Mouse (Mus musculus) spleen, adult 2 months (tissue): ENCODE results near the gene Nup107. TPM values are rescaled to one million over a fixed set of nuclear protein-coding genes. Genes with fewer than 3 reads are reported as not detected.

Experiments
- DNase-seq, 2 experiments: peaks; one replicate each; pipeline versions ENCODE4 v3.0.0 to v3.0.0-alpha.2; 2012 to 2021; ENCODE audit warnings: low spot score in 2 of 2, low read depth in 1 of 2
- H3K27ac ChIP-seq: fragments of 200-500 bp; 2 replicates; pipeline ENCODE4 v1.5.1; 2012; ENCODE audit warnings: low read length, inconsistent platforms; ENCODE audit not compliant: insufficient read depth
- H3K27me3 ChIP-seq: fragments of 200-500 bp; 2 replicates; pipeline ENCODE4 v1.6.1; 2012; ENCODE audit warnings: mild to moderate bottlenecking, moderate library complexity, low read length, inconsistent platforms; ENCODE audit not compliant: control insufficient read depth, insufficient read depth
- H3K36me3 ChIP-seq: fragments of 200-500 bp; 2 replicates; pipeline ENCODE4 v1.6.1; 2012; ENCODE audit warnings: mild to moderate bottlenecking, low read length, inconsistent platforms; ENCODE audit not compliant: control insufficient read depth, insufficient read depth
- H3K4me1 ChIP-seq: fragments of 200-500 bp; 2 replicates; pipeline ENCODE4 v1.6.1; 2011; ENCODE audit warnings: inconsistent platforms; ENCODE audit not compliant: control insufficient read depth, insufficient read depth, insufficient read length
- H3K4me3 ChIP-seq: fragments of 200-500 bp; 2 replicates; pipeline ENCODE4 v1.5.1; 2011; ENCODE audit warnings: mild to moderate bottlenecking, inconsistent platforms; ENCODE audit not compliant: insufficient read depth, insufficient read length; ENCODE audit errors: extremely low read depth
- CTCF ChIP-seq: fragments of 200-500 bp; IDR thresholded peaks from 2 replicates; pipeline ENCODE4 v1.5.1; 2011; ENCODE audit warnings: mild to moderate bottlenecking, inconsistent platforms; ENCODE audit not compliant: insufficient read depth, insufficient read length, insufficient replicate concordance; ENCODE audit errors: extremely low read depth
- POLR2A ChIP-seq: fragments of 200-500 bp; IDR thresholded peaks from 2 replicates; pipeline ENCODE4 v1.6.1; 2011; ENCODE audit warnings: low read depth, low read length, inconsistent platforms
- WGBS: fragments of 180-500 bp; shearing (Covaris S2); methylation state at CpG from one replicate; pipeline ENCODE4 v1.1.7; 2018; 5-methylcytosine and 5-hydroxymethylcytosine counted together
- polyA plus RNA-seq: library from polyadenylated mRNA; depleted of rRNA; stranded (reverse); fragments of >200 nt; gene quantifications from 2 replicates; pipeline ENCODE4 v1.2.3, GENCODE M21; 2012

Nup107 gene
- polyA plus RNA-seq, 1 experiment, result 5.8 TPM

DNA sequence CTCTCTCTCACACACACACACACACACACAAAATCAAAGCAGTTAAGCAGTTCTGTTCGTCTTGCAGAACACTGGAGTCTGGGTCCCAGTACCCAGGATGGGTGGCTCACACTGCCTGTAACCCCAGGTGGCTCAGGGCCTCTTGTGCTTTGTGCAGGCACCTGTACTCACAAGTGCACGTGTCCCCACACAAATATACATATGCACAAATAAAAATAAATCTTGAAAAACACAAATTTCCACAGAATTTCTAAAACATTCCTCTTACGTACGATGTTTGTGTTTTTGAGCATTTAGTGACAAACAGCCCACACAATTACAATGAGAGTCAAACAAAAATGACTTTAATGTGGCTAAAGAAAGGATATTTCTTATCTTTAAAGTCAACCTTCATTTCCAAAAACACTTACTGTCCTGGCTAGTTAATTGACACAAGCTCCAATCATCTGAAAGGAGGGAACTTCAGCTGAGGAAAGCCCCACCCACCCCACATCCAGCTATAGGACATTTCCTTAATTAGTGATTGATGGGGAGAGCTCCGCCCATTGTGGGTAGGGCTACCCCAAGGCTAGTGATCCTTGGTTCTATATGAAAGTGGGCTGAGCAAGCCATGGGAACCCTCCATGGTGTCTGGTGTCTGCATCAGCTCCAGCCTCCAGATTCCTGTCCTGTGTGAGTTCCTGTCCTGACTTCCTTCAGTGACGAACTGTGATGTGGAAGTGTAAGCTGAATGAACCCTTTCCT is 16.9 kb downstream of the Nup107 start:
- Histone ChIP-seq H3K4me1 (no peaks in the 10 kb centered on the region), H3K27ac (no peak overlapping the region), H3K27me3 (no peaks in the 10 kb centered on the region), H3K4me3 (no peak overlapping the region), H3K36me3 (peaks cover 28% of the 10 kb centered on the region)
- no peak for TF ChIP-seq CTCF
- no peak for TF ChIP-seq POLR2A
- DNase-seq, result no peak
- WGBS, result 89% methylated on average over 6 of the region's 6 CpGs

DNA sequence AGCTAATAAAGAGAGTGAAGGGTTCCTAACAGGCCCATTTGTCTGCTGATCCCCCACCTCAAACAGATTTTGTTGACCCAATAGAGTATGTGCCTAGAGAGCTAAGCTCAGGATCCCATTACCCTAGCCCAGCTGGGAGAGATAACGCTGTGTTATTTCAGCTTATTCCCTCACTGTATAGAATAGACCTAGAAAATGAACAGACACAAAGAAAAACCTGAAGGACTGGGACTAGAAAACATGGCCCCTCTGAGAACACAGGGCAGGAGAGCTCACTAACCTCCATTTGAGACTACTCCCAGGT is 17.7 kb downstream of the Nup107 start:
- no peak overlapping the region for H3K4me3 ChIP-seq
- peaks cover 32% of the 10 kb centered on the region for H3K36me3 ChIP-seq
- H3K4me1 ChIP-seq, result no peaks in the 10 kb centered on the region
- WGBS, result 100% methylated on average over 1 of the region's 1 CpGs
- no peaks in the 10 kb centered on the region for H3K27me3 ChIP-seq
- DNase-seq, result no peak
- TF ChIP-seq POLR2A (no peak), CTCF (no peak)
- no peak overlapping the region for H3K27ac ChIP-seq

DNA sequence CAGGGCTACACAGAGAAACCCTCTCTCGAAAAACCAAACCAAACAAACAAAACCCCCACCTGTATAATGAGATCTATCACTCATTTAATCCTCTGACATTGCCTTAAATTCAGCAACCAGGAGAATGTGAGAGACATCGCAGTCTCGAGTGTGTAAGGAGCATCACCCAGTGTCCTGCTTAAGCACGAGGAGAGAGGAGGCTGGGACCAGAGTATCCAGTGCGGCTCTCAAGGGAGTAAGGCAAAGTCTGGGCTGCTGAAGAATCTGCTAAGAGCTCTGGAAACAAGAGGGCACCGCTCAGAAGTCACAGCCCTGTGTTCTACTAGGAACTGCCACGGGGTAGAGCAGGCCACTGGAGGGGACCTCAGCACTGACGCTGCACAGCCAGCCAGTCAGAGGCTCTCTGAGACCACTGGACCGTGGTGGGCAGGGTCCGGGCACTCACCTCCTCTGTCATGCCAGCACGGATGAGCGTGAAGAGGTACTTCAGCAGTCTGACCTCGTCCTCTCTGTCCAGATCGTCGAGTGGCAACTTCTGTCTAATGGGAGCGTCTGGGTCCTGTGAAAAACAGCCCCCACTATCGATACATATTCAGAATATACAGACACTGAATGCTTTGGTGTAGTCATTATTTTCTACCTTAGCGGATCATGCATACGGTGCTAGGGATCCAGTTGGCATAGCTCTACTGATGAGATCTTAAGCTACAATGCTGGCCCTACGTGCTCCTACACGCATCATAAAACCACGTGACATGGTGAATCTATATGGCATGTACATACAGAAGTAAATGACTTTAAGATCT is 18.3 kb downstream of the Nup107 start:
- Histone ChIP-seq H3K4me3 (no peak overlapping the region), H3K4me1 (no peaks in the 10 kb centered on the region), H3K36me3 (peaks cover 33% of the 10 kb centered on the region), H3K27ac (no peak overlapping the region), H3K27me3 (no peaks in the 10 kb centered on the region)
- no peak for TF ChIP-seq CTCF
- no peak for TF ChIP-seq POLR2A
- DNase-seq, result no peak
- 94% methylated on average over 22 of the region's 22 CpGs for WGBS

DNA sequence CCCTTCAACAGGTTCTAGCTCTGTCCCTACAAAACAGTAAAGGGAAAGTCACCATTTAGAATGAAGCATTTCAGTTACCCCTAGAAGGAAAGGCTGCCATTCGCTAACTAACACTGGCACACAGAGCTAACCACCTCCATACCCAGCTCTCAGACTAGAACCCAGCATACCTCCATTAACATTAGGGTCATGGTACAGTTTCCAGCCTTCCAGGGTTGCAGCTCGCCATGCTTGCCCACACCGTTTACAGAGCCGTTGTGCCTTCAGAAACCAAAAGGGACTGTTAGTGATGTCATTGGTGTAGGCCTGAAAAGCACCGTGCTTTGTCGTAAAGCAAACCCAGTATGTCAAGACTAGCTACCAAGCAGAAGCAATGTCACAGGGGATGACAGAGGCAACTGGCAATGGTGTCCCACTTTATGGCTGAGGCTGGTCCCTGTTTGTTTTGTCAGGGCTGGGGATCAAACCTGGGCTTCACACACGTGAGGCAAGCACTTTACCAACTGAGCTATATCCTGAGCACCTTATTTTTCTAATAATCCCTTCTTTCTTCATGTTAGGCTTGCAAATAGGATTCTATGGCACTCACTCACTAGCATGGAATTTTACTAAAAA is 19.3 kb downstream of the Nup107 start:
- no peaks in the 10 kb centered on the region for H3K27me3 ChIP-seq
- H3K4me3 ChIP-seq, result no peak overlapping the region
- DNase-seq, result no peak
- peaks cover 34% of the 10 kb centered on the region for H3K36me3 ChIP-seq
- H3K27ac ChIP-seq, result no peak overlapping the region
- 96% methylated on average over 7 of the region's 7 CpGs for WGBS
- no peaks in the 10 kb centered on the region for H3K4me1 ChIP-seq
- TF ChIP-seq POLR2A (no peak), CTCF (no peak)

DNA sequence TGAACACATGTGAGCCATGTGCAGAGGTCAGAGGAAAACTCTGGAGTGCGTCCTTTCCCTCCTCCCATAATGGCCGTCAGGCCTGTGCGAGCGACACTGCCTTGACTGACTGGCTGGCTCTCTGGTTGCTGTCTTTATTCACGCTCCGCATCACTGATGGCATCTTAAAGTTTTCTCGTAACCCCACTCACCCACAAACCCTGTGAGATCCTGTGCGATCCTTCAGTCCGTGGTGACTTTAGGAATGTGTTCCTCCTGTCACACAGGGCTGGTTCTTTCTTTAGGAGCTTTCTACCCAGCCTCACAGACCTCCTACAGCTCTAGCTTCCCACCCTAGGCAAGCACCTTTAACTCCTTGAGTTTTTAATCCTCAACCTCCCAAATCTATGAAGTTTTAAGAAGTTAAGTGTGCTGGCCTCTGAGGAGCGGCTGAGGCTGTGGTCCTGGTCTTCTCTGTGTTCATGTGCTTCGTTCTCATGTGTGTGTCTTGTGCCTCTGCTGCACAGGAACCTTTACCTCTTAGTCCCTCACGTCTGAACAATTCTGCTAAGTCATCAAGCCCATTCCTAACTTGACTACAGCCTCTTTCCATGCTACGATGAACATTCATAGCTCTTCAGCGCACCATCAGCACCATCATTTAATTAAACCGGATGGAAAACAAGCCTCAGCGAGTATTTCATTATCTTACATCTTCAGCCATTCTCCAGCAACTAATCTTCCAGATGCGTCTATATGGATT is 20.0 kb downstream of the Nup107 start:
- DNase-seq, result no peak
- no peak for TF ChIP-seq POLR2A
- no peak for TF ChIP-seq CTCF
- Histone ChIP-seq H3K4me3 (no peak overlapping the region), H3K27me3 (no peaks in the 10 kb centered on the region), H3K27ac (no peak overlapping the region), H3K4me1 (no peaks in the 10 kb centered on the region), H3K36me3 (peaks cover 36% of the 10 kb centered on the region)
- 94% methylated on average over 17 of the region's 17 CpGs for WGBS

DNA sequence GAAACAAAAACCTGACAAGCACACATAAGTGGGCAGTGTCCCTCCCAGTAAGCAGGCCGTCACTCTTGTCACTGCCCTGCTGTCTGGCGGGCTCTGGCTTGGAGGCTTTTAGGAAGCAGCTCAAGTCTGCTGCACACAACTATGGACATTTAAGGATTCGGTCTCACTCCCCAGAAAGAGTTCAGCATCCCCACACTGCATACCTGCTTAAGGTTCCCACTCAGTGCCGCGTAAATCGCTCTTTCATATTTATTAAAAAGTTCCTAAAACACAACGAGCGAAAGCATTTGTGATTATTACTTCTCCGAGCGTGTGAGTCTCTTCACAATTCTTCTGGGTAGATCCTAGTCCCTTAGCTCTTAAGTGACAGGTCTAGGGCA is 21.4 kb downstream of the Nup107 start:
- DNase-seq, result no peak
- 96% methylated on average over 10 of the region's 10 CpGs for WGBS
- Histone ChIP-seq H3K27me3 (no peaks in the 10 kb centered on the region), H3K4me3 (no peak overlapping the region), H3K36me3 (peaks cover 37% of the 10 kb centered on the region), H3K4me1 (no peaks in the 10 kb centered on the region), H3K27ac (no peak overlapping the region)
- TF ChIP-seq CTCF (no peak), POLR2A (no peak)
